Mouse (Mus musculus) gastrocnemius, postnatal 25 days (tissue): ENCODE data around the gene Cd40lg. TPM values are rescaled to one million over a fixed set of nuclear protein-coding genes. Genes with fewer than 3 reads are reported as not detected.

Experiments
- DNase-seq: peaks from one replicate; pipeline ENCODE4 v3.0.0; 2022
- long read RNA-seq, 2 experiments: library from polyadenylated mRNA; stranded (forward); transcript quantifications; one replicate each; pipeline ENCODE4 v2.0.0; 2021
- total RNA-seq, 2 experiments: library from RNA; stranded (reverse); gene quantifications; 1 replicate in 1 of 2; 2 replicates in 1 of 2; pipeline ENCODE4 v1.2.3; 2021

Gene Cd40lg
- not detected for total RNA-seq
- long read RNA-seq, experiment 1: 0 reads
- long read RNA-seq, experiment 2: 0 reads

DNA sequence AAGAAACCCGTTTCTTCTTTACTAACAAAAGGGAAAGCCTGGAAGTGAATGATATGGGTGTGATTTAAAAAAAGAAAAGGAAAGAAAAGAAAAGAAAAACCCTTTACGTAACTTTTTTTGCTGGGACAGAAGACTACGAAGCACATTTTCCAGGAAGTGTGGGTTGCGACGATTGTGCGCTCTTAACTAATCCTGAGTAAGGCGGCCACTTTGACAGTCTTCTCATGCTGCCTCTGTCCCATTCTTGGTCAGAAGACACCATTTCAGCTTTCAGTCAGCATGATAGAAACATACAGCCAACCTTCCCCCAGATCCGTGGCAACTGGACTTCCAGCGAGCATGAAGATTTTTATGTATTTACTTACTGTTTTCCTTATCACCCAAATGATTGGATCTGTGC, at the start of gene Cd40lg:
Gene Cd40lg (plus strand): TSS at position 268 of the 400 bp plus-strand sequence.
- no peak for DNase-seq

- no peak for DNase-seq
These were observed 45.4 kb upstream of the Cd40lg start for GRCm38 (mm10) chrX:57166549-57166948.

GRCm38 (mm10) chrX:57171269-57171668, 40.7 kb upstream of the Cd40lg start:
- no peak for DNase-seq

GRCm38 (mm10) chrX:57177225-57177779, 34.6 kb upstream of the Cd40lg start:
- DNase-seq: no peak

- DNase-seq: no peak
These were observed 29.5 kb upstream of the Cd40lg start for GRCm38 (mm10) chrX:57182470-57182869.

- no peak for DNase-seq
These were observed 28.6 kb upstream of the Cd40lg start for GRCm38 (mm10) chrX:57183359-57183758.

GRCm38 (mm10) chrX:57187301-57187700, 24.6 kb upstream of the Cd40lg start:
- DNase-seq: no peak

GRCm38 (mm10) chrX:57189335-57189734, 22.6 kb upstream of the Cd40lg start:
- DNase-seq: no peak

DNA sequence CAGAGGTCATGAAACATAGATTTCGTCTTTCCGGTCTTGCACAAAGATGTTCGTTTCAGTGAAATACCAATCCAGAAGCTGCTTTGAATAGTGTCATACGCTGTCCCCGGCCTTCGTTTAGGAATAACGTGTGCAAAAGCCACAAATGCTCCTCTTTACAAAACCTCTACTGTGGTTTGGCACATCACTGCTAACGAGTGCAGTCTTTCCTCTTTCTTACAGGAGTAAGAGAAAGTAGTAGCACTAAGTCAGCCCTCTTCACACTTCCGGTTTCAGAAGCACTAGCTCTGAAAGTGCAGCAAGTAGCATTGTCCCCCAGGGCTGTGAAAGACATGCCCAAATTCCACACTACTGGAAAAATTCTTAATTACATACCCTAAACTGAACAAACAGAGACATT, 15.6 kb upstream of the Cd40lg start:
- DNase-seq: no peak

- no peak for DNase-seq
These were observed 13.9 kb upstream of the Cd40lg start for GRCm38 (mm10) chrX:57198036-57198435.

GRCm38 (mm10) chrX:57200397-57200796, 11.5 kb upstream of the Cd40lg start:
- DNase-seq: no peak

DNA sequence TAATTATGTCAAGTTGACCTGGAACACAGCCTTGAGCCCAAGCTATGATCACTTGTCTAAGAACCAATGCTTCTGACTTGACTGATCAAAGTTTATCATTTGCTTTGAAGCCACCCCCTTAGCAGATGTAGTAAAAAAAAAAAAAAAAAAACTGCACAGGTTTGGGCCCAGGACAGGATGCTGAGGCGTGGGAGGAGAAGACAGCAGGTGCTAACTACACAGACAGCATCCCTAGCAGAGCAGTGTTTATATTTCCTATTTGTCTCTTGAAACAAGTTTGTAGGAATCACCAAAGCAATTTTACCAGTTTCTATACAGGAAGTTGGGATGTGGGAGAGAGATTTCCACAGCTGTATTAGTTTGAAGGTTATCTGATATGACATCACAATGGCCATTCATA, 1.4 kb upstream of the Cd40lg start:
- no peak for DNase-seq

- no peak for DNase-seq
These were observed 919 bp downstream of the Cd40lg start for GRCm38 (mm10) chrX:57212862-57213261.

DNA sequence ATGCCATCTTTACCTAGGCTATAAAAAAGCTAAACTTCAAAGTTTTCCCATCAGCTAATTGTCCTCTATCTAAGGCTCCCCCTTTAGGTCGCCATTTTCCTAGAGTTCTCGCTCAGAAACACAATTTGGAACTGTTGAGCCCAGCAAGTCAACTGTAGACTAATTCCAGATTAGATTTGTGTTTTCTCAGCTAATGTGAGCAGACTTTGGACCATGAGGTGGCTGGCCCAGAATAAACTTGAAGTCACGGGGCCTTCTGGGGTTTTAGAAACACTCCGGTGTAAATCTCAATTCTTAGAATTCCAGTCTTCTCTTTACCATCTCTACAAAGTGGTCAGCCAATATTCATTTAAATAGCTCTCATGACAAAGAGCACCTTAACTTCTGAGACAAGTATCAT, 3.6 kb downstream of the Cd40lg start:
- DNase-seq: no peak

- no peak for DNase-seq
These were observed 4.3 kb downstream of the Cd40lg start for GRCm38 (mm10) chrX:57216271-57216670.

DNA sequence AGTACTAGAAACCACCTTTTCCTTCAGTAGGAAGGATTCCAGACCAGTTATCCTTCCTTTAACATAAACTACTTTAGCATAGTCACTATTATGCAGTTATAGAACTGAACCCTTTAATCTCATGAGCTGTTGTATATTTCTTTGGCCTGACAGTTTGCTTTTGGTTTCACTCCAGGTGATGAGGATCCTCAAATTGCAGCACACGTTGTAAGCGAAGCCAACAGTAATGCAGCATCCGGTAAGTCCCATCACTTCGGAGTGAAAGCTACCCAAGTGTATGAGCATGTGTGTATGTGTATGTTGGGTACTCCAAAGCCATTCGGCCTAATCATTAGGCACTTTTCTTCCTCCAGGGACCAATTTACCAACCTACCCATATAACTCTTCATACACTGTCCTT, 7.6 kb downstream of the Cd40lg start:
- DNase-seq: no peak

- no peak for DNase-seq
These were observed 9.9 kb downstream of the Cd40lg start for GRCm38 (mm10) chrX:57221881-57222280.

- DNase-seq: no peak
These were observed 11.4 kb downstream of the Cd40lg start for GRCm38 (mm10) chrX:57223301-57223700.

- DNase-seq: no peak
These were observed 16.2 kb downstream of the Cd40lg start for GRCm38 (mm10) chrX:57228178-57228577.

DNA sequence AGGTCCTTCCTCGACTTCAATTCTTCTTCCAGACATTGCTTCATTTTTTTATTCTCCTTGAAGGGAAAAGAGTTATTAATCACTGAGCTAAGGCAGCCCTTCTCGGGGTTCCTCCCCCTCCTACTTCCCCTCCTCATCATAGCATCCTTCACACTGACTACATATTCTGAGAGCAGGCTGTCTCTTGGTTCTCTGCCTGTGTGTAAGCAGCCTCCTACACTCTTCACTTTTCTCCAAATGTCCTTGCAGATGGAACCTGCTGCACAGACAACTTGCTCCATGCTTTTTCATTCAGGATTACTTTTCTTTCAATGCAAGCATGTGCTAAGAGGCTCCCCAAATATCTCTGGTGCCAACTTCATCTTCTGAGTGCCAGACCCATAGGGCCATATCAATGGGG, 21.7 kb downstream of the Cd40lg start:
- DNase-seq: no peak

GRCm38 (mm10) chrX:57235982-57236381, 24.0 kb downstream of the Cd40lg start:
- no peak for DNase-seq

- no peak for DNase-seq
These were observed 26.6 kb downstream of the Cd40lg start for GRCm38 (mm10) chrX:57238572-57238971.

DNA sequence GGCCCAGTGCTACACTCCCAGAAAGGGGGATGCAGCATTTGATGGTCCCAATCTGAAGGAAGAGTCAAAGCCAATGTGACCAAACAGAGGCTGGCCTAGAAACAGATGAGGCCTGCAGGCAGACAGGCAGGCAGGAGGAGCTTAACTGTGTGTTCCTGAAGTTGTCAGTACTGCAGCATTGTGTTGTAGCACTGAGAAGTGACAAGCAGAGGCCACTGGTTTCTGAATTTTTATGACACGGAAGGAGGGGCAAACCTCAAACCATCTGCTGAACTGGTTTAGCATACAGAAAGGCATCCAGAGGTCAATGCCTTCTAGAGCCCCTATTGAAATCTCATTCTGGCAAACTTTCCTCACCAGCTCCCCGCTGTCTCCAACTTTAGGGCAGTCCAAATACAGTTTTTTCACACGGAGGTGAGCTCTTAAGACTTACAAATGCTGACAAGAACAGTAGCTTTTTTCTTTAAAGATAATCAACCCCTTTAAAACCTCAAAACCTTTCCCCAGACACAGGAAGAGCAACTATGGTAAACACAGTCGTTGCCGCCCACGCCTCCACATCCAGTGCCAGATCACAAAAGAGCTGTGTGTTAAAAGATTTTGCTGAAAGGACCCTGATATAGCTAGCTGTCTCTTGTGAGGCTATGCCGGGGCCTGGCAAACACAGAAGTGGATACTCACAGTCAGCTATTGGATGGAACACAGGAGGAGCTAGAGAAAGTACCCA, 41.5 kb downstream of the Cd40lg start:
- DNase-seq: no peak

DNA sequence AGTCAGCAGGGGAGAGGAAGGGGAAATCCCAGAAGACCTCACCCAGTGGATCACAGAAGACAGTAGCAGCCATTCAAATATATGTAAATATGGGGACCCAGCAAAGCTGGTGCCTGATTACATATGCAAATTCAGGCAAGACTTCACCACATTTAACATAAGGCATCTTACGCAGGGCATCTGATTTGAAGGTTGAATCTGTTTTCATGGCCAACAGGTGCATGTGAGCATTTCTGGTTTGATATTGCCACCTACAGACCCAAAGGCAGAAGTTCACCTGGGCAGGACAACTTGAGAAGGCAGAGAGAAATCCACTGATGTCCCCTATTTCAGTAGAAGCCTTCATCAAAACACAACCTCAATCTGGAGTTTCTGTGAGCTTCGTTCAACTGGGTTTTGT, 48.8 kb downstream of the Cd40lg start:
- no peak for DNase-seq
